Mouse (Mus musculus): ENCODE results near the gene Trim71. TPM values are rescaled to one million over a fixed set of nuclear protein-coding genes. Genes with fewer than 3 reads are reported as not detected.

Gene Trim71
- polyA plus RNA-seq, 1 experiment from 2014 or later: 0.14 TPM

DNA sequence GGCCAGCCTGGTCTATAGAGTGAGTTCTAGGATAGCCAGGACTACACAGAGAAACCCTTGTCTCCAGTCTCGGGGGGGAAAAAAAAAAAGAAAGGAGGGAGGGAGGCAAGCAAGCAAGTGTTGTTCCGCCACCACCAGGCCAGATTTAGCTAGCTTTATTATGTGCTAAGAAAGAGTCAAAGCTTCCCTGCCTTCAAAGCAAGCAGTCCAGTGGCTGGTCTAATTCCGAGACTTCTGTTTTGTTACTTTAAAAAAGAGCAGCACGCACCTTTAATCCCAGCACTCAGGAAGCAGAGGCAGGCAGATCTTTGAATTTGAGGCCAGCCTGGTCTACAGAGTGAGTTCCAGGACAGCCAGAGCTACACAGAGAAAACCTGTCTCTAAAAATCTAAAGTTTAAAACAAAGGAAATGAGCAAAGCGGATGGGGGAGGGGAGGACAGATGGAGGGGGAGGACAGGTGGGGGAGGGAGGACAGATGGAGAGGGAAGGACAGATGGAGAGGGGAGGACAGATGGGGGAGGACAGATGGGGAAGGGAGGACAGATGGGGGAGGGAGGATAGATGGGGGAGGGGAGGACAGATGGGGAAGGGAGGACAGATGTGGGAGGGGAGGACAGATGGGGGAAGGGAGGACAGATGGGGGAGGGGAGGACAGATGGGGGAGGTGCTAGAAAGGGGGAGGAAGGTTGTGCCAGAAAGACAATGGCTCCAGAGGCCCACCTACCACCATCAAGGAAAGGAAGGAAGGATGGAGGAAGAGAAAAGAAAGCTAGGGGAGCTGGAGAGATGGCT is 4.7 kb upstream of the Trim71 start:
- H3K27me3 ChIP-seq: peaks cover 14% of the 10 kb centered on the region
- no peak for ATAC-seq (replicated peaks)
- H3K4me1 ChIP-seq: peaks cover 10% of the 10 kb centered on the region
- no peaks in the 10 kb centered on the region for H3K9me3 ChIP-seq
- no peaks in the 10 kb centered on the region for H3K36me3 ChIP-seq
- no peak overlapping the region for H3K4me2 ChIP-seq (replicated peaks)
- no peak overlapping the region for H3K4me3 ChIP-seq
- WGBS: 86% methylated on average over 5 of the region's 5 CpGs
- H3K9ac ChIP-seq (replicated peaks): no peak overlapping the region
- no peak overlapping the region for H3K27ac ChIP-seq (replicated peaks)

DNA sequence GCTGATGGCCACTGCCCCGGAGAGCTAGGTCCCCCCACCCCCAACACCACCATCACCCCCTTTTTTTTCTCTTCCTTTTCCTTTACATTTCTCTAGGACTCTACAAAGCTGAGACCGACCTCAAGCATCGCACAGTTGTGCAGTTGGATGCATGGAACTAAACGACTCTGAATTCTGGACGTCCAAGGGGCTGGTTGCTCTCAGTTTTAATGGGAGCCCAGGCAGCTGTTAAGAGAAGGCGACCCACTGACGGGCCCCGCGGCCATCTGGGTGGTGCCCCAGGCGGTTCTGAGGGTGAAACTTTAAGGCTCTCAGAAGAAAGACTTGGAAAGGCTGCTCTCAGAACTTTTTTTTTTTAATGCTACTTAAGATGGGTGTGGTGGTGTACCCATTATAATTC is 498 bp upstream of the Trim71 start:
- Histone ChIP-seq H3K9ac (replicated peaks) (no peak overlapping the region; the same call in 1 of the 2 replicates), H3K4me2 (replicated peaks) (peak overlapping the region; percentile 90), H3K9me3 (no peaks in the 10 kb centered on the region), H3K4me1 (peaks cover 33% of the 10 kb centered on the region), H3K27me3 (peaks cover 56% of the 10 kb centered on the region), H3K27ac (replicated peaks) (no peak overlapping the region), H3K4me3 (peak overlapping the region; percentile 52), H3K36me3 (no peaks in the 10 kb centered on the region)
- 1% methylated on average over 10 of the region's 10 CpGs for WGBS
- no peak for ATAC-seq (replicated peaks)

DNA sequence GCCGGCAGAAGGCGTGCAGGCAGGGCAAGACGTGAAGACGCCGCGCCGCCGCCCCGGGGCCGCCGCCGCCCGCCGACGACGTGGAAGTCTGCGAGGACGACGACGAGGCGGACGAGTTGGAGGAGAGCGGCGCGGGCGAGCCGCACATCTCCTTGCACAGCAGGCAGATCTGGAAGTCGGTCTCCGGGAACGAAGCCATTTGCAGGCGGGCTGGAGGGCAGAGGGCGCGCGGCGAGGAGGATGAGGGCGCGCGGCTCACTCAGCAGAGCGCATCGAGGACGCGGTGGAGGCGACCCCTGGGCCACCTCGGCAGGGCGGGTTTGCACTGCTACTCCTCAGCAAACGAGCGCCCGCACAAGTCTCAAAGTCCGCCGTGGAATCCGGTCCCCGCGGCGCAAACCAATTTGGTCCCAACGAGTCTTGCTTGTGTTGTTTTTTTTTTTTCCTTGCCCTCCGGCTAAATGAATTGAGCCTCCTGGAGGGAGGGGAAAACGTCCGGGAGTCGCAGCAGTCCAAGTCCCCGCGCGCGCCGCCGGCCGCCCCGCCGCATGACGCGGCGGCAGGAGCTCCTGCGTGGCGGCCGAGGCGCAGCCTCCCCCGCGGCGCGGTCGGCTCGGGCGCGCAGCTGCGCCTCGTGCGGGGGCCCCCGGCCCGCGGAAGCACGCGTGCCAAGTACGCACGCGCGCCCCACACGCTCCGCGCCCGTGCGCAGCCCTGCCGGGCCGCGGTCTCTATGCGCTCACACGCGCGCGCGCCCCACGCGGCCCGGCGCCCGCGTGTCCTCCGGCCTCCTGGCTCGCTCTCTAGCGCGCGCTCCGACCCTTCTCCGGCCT is 1.0 kb downstream of the Trim71 start:
- ATAC-seq (replicated peaks): peak; percentile 84
- peak overlapping the region; percentile 49 for H3K9ac ChIP-seq (replicated peaks)
- peak overlapping the region; percentile 90 for H3K4me2 ChIP-seq (replicated peaks)
- peaks cover 70% of the 10 kb centered on the region for H3K27me3 ChIP-seq
- no peaks in the 10 kb centered on the region for H3K9me3 ChIP-seq
- WGBS: 1% methylated on average over 118 of the region's 122 CpGs
- H3K4me3 ChIP-seq: peak overlapping the region; percentile 52
- peaks cover 33% of the 10 kb centered on the region for H3K4me1 ChIP-seq
- H3K27ac ChIP-seq (replicated peaks): no peak overlapping the region
- no peaks in the 10 kb centered on the region for H3K36me3 ChIP-seq

DNA sequence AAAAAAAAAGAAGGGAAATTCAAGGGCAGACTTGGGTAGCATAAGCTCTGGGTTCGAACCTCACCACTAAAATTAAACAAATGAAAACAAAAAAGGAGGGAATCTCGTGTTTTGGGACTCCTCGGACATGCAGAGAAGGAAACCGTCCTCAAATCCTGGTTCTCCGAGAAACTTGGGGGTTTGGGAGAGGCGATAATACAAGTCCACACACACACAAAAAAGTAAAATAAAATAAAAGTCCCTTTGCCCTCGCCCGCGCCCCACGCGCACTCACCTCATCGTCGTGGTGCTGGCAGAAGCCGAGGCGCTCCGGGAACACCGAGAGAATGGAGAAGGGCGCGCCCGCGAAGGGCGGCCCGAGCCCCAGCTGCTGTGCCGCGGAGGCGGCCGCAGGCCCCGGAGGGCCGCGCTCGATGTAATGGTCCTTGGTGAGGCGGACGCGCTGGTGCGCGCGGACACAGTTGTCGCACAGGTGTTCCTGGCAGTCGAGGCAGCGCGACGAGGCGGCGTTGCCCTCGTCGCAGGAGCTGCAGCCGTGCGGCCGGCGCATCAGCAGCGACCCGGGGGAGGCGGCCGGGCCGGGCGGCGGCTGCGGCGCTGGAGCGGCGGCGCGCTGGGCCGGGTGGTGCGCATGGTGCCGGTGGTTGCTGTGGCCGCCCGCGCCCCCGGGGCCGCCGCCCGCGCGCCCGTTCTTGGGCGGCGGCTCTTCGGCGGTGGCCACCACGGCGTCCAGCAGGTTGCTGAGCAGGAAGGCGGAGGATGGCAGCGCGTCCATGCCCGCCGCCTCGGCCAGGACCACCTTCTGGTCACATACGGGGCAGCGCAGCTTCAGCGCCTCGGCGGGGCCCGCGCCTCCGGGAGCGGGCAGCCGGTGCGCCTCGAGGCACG is 1.9 kb downstream of the Trim71 start:
- no peak for ATAC-seq (replicated peaks)
- peak overlapping the region; percentile 90 for H3K4me2 ChIP-seq (replicated peaks)
- WGBS: under 1% methylated on average over 80 of the region's 101 CpGs
- peaks cover 70% of the 10 kb centered on the region for H3K27me3 ChIP-seq
- H3K9me3 ChIP-seq: no peaks in the 10 kb centered on the region
- no peak overlapping the region for H3K9ac ChIP-seq (replicated peaks)
- H3K4me1 ChIP-seq: peaks cover 33% of the 10 kb centered on the region
- H3K27ac ChIP-seq (replicated peaks): no peak overlapping the region
- no peaks in the 10 kb centered on the region for H3K36me3 ChIP-seq
- H3K4me3 ChIP-seq: peak overlapping the region; percentile 52

DNA sequence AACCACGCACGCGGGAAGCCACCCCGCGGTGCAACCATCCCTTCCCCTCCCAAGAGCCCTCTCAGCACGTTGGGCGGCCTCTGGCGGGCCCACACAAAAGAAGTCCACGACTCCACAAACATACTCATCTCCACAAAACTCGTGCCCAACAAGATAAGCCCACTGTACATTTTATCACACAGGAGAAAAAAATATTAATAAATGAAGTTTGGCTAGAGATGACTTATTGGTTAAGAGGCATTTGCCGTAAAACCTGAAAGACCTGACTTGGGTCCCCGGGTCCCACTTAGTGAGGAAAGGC is 2.5 kb downstream of the Trim71 start:
- no peaks in the 10 kb centered on the region for H3K9me3 ChIP-seq
- H3K27me3 ChIP-seq: peaks cover 76% of the 10 kb centered on the region
- ATAC-seq (replicated peaks): no peak
- H3K27ac ChIP-seq (replicated peaks): no peak overlapping the region
- H3K9ac ChIP-seq (replicated peaks): no peak overlapping the region
- WGBS: under 1% methylated on average over 12 of the region's 12 CpGs
- H3K4me1 ChIP-seq: peaks cover 33% of the 10 kb centered on the region
- H3K4me2 ChIP-seq (replicated peaks): no peak overlapping the region
- no peaks in the 10 kb centered on the region for H3K36me3 ChIP-seq
- 0 out of 2 replicates have a peak overlapping the region, but pooled peaks have one; percentile 52 for H3K4me3 ChIP-seq

DNA sequence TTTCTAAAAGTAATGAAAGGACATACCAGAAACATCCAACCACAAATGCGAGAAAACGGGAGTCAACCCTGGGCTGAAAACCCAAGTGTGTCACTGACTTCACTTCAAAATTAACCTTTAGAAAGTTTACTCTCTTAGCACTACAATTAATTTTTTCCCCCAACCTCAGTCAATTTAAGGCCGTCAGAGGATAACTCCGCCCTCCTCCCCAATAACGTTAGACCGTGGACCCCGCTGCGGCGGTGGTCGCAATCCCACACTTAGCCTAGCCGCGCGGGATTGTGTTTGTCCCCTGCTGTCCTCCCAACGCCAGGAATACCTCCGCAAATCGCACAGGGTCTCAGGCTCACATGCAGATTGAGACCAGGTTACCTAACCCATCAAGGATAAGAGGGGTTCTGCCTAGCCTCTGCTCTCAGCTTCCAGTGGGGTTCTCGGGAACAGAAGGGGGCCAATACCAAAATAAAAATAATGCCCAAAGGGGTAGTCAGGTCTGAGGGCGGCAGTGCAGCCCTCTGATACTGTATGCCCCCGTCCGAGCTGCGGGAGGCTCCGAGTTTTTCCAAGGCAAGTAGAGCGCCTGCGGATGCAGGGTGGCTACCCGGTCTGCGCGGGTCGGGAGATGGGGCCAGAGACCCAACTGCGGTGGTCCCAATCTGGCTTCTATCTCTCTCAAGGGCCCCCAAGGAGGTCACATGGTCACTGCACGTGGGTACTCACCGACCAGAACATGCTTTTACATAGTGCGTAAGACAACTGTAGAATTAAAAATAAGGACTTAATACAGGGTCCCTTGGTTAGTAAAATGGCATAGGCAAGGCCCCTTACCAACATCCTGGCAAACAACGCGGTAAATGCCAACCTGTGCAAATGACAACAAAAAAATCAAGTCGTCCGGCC is 3.1 kb downstream of the Trim71 start:
- no peaks in the 10 kb centered on the region for H3K36me3 ChIP-seq
- H3K27ac ChIP-seq (replicated peaks): no peak overlapping the region
- H3K4me3 ChIP-seq: no peak overlapping the region
- no peak overlapping the region for H3K9ac ChIP-seq (replicated peaks)
- peaks cover 33% of the 10 kb centered on the region for H3K4me1 ChIP-seq
- H3K9me3 ChIP-seq: no peaks in the 10 kb centered on the region
- H3K27me3 ChIP-seq: peaks cover 81% of the 10 kb centered on the region
- H3K4me2 ChIP-seq (replicated peaks): no peak overlapping the region
- WGBS: 1% methylated on average over 36 of the region's 36 CpGs
- no peak for ATAC-seq (replicated peaks)

DNA sequence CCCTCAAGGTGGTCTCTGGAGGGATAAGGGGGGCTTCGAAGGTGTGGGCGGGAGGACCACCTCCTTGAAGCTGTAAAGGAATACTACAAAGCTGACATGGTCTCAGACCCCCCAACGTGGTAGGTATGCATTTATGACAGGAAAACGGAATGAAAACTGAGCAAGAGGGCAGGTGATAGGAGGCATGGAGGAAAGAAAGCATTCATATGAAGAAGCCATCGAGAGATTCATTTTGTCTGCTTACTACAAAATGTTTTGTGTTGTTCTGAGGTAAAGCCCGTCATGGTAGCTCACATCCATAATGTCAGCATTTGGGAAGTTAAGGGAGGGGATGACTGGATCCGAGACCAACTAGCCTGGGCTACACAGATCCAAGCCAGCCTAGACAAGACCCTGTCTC is 4.0 kb downstream of the Trim71 start:
- no peaks in the 10 kb centered on the region for H3K9me3 ChIP-seq
- H3K4me3 ChIP-seq: no peak overlapping the region
- H3K4me2 ChIP-seq (replicated peaks): no peak overlapping the region

DNA sequence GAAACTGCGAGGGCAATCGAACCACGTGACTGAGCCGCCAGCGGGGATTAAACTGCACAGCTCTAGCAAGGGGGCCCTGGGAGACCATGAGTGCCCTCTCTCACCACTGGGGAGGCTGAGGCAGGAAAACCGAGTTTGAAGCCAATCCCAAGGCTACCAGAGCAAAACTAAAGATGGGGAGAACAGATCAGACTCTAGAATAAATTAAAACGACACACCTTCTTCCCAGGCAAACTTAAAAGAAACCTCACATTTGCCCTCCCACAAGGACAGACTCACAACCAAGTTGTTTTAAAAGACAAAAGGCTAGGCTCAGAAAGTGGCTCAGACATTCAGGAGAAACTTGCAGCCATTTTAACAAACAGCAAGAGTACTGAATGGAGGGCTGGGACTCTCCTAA is 7.1 kb downstream of the Trim71 start:
- no peaks in the 10 kb centered on the region for H3K9me3 ChIP-seq
- H3K27ac ChIP-seq (replicated peaks): no peak overlapping the region
- H3K9ac ChIP-seq (replicated peaks): no peak overlapping the region
- peaks cover 49% of the 10 kb centered on the region for H3K27me3 ChIP-seq
- no peaks in the 10 kb centered on the region for H3K36me3 ChIP-seq
- WGBS: 16% methylated on average over 7 of the region's 7 CpGs
- H3K4me1 ChIP-seq: peaks cover 13% of the 10 kb centered on the region; the same call in 1 of the 2 replicates
- no peak for ATAC-seq (replicated peaks)
- no peak overlapping the region for H3K4me3 ChIP-seq
- no peak overlapping the region for H3K4me2 ChIP-seq (replicated peaks)

More for the DNA sequence above, 4.0 kb downstream of the Trim71 start:
- WGBS: 13% methylated on average over 7 of the region's 7 CpGs
- Histone ChIP-seq H3K27me3 (peaks cover 79% of the 10 kb centered on the region), H3K27ac (replicated peaks) (no peak overlapping the region), H3K36me3 (no peaks in the 10 kb centered on the region), H3K4me1 (peaks cover 33% of the 10 kb centered on the region), H3K9ac (replicated peaks) (no peak overlapping the region)
- no peak for ATAC-seq (replicated peaks)

DNA sequence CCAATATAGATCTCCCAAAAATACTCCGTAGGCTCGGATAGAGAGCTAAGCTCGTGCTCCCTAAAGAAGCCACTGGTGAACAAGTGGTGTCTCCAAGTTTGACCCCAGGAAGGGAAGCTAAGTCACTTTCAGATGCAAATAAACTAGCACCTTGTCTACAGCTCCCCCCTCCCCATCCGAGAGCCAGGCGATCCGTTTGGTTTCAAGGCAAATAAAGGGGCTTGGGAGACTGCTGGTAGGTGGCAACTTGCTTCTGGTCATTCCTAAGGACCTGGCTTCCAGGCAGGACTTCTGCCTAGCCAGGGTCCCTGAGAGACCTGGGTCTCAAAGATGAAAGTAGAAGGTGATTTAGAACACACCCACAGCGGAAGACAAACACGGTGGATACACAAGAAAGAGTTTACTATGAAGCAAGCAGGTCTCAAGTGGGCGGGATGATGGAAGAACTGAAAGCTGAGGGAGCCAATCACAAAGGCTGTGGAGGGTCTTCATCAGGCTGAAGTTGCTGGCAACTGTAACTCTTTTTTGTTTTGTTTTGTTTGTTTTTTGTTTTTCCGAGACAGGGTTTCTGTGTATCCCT is 7.8 kb downstream of the Trim71 start:
- Histone ChIP-seq H3K4me3 (no peak overlapping the region), H3K4me2 (replicated peaks) (no peak overlapping the region), H3K27me3 (peaks cover 42% of the 10 kb centered on the region), H3K27ac (replicated peaks) (no peak overlapping the region), H3K9me3 (no peaks in the 10 kb centered on the region), H3K4me1 (peaks cover 11% of the 10 kb centered on the region; the same call in 1 of the 2 replicates), H3K36me3 (no peaks in the 10 kb centered on the region), H3K9ac (replicated peaks) (no peak overlapping the region)
- 46% methylated on average over 10 of the region's 10 CpGs for WGBS
- no peak for ATAC-seq (replicated peaks)

DNA sequence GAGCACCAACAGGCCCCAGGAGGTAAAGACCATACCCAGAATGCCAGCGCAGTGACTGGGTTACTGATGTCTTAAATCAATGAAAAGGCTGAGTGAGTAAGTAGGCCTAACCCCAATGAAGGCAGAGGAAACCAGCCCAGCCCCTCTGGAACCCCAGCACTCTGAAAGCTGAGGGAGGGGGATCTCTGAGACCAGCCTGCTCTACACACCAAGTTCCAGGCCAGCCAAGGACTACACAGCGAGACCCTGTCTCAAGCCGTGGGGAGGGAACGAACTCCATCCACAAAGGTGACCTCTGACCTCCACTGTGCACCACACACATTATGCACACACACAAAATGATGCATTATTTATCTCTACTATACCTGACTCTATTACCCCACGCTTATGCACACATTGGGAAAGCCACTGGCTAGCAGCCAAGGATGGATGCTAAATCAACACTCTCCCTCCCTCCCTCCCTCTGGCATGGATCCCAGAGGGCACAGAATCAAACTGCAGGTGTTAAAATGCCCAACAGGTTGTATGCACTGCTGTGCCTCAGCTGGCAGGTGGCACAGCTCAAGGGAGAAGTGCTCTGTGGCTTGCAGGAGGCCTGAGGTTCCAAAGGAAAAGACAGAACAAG is 9.7 kb downstream of the Trim71 start:
- H3K9me3 ChIP-seq: no peaks in the 10 kb centered on the region
- H3K4me1 ChIP-seq: 0 out of 2 replicates have a peak, but pooled peaks cover 7% of the 10 kb centered on the region
- no peak overlapping the region for H3K9ac ChIP-seq (replicated peaks)
- H3K27me3 ChIP-seq: peaks cover 26% of the 10 kb centered on the region
- ATAC-seq (replicated peaks): peak; percentile 51; the same call in 1 of the 2 replicates
- H3K27ac ChIP-seq (replicated peaks): no peak overlapping the region
- WGBS: 41% methylated on average over 5 of the region's 5 CpGs
- no peak overlapping the region for H3K4me3 ChIP-seq
- H3K4me2 ChIP-seq (replicated peaks): no peak overlapping the region
- H3K36me3 ChIP-seq: no peaks in the 10 kb centered on the region
